Mouse (Mus musculus) central nervous system, embryonic 14 days (tissue): ENCODE data around the gene Kank4. TPM values are rescaled to one million over a fixed set of nuclear protein-coding genes. Genes with fewer than 3 reads are reported as not detected.

Experiments used
- polyA plus RNA-seq: library from polyadenylated mRNA; depleted of rRNA; stranded (reverse); fragments of >200 nt; gene quantifications from 2 replicates; pipeline ENCODE4 v1.2.3, GENCODE M21; 2012; rRNA removed

Kank4 gene
- 1.9 and 3.5 TPM in 2 replicates for polyA plus RNA-seq

DNA sequence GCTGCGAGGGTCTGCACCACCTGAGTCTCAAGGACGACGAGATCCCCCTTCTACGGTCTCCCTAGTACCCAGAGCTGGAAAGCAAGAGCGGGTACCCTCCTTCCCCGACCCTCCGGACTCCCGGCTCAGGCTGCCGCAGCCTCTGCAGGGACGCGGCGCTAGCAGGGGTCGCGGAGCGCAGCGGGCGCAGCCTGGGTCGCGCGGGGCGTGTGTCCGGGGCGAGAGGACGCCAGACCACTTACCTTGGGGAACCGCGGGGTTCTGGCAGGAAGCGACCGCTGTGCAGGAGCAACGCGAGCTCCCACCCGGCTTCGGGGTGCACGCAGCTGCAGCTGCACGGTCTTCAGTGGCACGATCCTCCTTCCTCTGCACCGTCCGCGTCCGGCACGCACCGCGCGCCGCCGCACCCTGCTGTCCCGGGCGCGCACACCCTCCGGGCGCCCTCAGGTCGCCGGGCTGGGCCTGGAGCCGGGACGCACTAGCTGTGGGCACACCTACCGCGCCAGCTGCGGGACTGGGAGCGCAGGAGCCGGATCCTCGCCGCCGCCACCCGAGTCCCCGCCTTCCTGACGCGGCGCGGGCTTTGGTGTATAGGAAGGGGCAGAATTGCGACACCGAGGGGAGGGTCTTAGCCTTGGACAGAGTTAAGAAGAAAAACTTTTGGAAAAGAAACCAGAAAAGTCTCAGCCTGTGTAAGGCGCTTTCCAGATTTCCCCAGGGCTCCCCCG, at the start of gene Kank4:
Gene Kank4, minus strand, starts transcription at position 354 of the 728 bp plus-strand sequence.

DNA sequence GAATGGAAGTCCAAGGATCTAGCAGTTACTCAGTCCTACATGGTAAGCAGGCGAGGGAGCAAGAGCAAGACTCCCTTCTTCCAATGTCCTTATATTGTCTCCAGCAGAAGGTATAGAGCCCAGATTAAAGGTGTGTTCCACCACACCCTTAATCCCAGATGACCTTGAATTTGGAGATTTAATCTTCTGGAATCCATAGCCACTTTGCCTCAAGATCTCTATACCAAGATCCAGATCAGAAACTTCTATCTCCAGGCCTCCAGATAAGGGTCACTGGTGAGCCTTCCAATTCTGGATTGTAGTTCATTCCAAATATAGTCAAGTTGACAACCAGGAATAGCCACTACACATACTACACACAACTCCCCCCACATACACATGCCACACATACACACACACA, 6.4 kb upstream of the Kank4 start, which contains the start of gene I0C0044D17Rik:
Gene I0C0044D17Rik, minus strand, starts transcription at position 101 of the 400 bp plus-strand sequence.

DNA sequence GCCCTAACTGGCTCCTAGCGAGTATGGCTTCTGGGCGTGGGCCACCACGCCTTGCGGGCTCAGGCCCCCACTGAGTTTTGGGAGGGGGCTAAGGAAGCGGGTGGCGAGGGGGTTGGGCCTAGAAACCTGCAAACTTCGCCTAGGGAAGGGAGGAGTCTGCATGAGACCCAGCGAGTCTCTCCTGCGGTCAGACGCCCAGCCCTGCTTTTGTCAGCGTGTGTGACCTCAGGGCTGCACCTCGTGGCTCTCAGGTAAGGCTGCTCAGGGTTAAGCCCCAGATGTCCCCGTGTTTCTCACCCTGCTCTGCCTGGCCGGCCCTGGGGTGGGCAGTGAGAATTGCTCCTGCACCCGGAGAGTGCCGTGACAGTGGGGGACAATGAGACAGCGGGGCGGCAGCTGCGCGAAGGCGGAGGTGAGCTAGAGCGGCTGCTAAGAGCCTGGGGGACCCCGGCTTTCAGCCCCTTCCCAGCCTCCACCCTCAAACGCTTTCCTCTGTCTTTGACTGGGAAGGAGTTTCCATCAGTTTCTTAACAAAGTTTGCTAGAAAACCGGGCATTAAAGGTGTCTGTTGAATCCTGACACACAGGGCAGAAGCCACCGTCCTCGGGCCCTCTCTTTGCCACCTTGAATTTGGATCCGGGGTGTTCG, 90.6 kb downstream of the Kank4 start, which contains the start of gene L1td1:
Gene L1td1, plus strand, starts transcription at position 145 of the 648 bp plus-strand sequence.

Other genes with a start within 250 kb of the Kank4 start
- 0.12 and 0.49 TPM in 2 replicates for gene L1td1, start 90.8 kb downstream of the Kank4 start, polyA plus RNA-seq
- gene I0C0044D17Rik, start 6.3 kb upstream of the Kank4 start, polyA plus RNA-seq: 0.02 TPM in 1 of 2 replicates, not detected in the other
- gene Usp1, start 106.3 kb upstream of the Kank4 start, polyA plus RNA-seq: 32.6 and 44.4 TPM in 2 replicates
- gene Angptl3, start 213.4 kb upstream of the Kank4 start, polyA plus RNA-seq: 0.06 TPM in 1 of 2 replicates, not detected in the other